9 mouse cellular contexts compared by ENCODE assay signal in genomic region chr2:113595329-113596091, GRCm38 (mm10).
A peak's percentile ranks its signal among the peaks of the same experiment; 100 is the strongest.
DNase-seq lines count a peak whose midpoint lies in the region; ATAC-seq lines count a peak whose summit lies in the region.
"Had no signal": no experiment of that assay in that cellular context is flagged by ENCODE, and none has a peak within 500 bp of the region (broad histone marks: within the 10 kb centered on the region; RNA-seq: fewer than 3 reads in every experiment).

No protein-coding gene starts in this region.

- peak overlapping the region; percentile 42 for H3K4me2 ChIP-seq in heart, embryonic 13.5 days
- H3K4me2 ChIP-seq: embryonic facial prominence, embryonic 15.5 days had no signal

- H3K9ac ChIP-seq in heart, embryonic 13.5 days: no peak overlapping the region
- H3K9ac ChIP-seq: embryonic facial prominence, embryonic 15.5 days had no signal

- intact Hi-C loops in left cerebral cortex, postnatal 4 days (cut with DNase I): no loop called here
- intact Hi-C loops in left cerebral cortex, postnatal 25 days (cut with DNase I): no loop called here

- no peak for ATAC-seq in heart, embryonic 13.5 days (ENCODE audit: extremely low read depth, insufficient number of reproducible peaks, low FRiP score, low TSS enrichment)
- ATAC-seq in frontal cortex, adult (ENCODE audit: low TSS enrichment): no peak

- H3K27me3 ChIP-seq in heart, embryonic 13.5 days (replicated peaks): no peaks in the 10 kb centered on the region
- H3K27me3 ChIP-seq: embryonic facial prominence, embryonic 15.5 days had no signal

- H3K36me3 ChIP-seq in heart, embryonic 13.5 days: no peaks in the 10 kb centered on the region
- H3K36me3 ChIP-seq: embryonic facial prominence, embryonic 15.5 days had no signal

- WGBS in heart, embryonic 13.5 days: 12% methylated on average over 10 of the region's 10 CpGs

- H3K9me3 ChIP-seq in heart, embryonic 13.5 days: no peaks in the 10 kb centered on the region
- H3K9me3 ChIP-seq: embryonic facial prominence, embryonic 15.5 days had no signal

- H3K4me1 ChIP-seq in heart, embryonic 13.5 days: peaks cover 8% of the 10 kb centered on the region

- H3K27ac ChIP-seq in heart, embryonic 13.5 days (replicated peaks): no peak overlapping the region
- H3K27ac ChIP-seq: embryonic facial prominence, embryonic 15.5 days had no signal

- DNase-seq in left cerebral cortex, postnatal 4 days: peak; percentile 58
- DNase-seq in left cerebral cortex, postnatal 25 days (ENCODE audit: low spot score in 2 of 2): no peak
- DNase-seq in brain, embryonic 18.5 days (ENCODE audit: low read depth, low spot score): peak; percentile 4
- DNase-seq in kidney, postnatal 4 days: peak; percentile 53 to 54
- DNase-seq in urinary bladder, postnatal 14 days (ENCODE audit: low spot score): no peak
- no peak for DNase-seq in left cerebral cortex, adult 18-20 months (ENCODE audit: low spot score in 2 of 2)

- H3K4me3 ChIP-seq in heart, embryonic 13.5 days: no peak overlapping the region
- H3K4me3 ChIP-seq: embryonic facial prominence, embryonic 15.5 days had no signal

Comparison
In these comparisons a context has a peak if more than half of its experiments do, and no peak if none do; other contexts are left out.
1. DNase-seq: peak in left cerebral cortex, postnatal 4 days (single experiment), brain, embryonic 18.5 days (single experiment) and kidney, postnatal 4 days (2 of 2); none in left cerebral cortex, postnatal 25 days (0 of 2), urinary bladder, postnatal 14 days (single experiment) and left cerebral cortex, adult 18-20 months (0 of 2).